Mouse (Mus musculus): ENCODE measurements around the gene Kif1b.
"Not testable (repeated sequence)": the region's sequence is repeated elsewhere in the genome, so short reads cannot be mapped to it uniquely, and the experiment has no call there.

Gene Kif1b

DNA sequence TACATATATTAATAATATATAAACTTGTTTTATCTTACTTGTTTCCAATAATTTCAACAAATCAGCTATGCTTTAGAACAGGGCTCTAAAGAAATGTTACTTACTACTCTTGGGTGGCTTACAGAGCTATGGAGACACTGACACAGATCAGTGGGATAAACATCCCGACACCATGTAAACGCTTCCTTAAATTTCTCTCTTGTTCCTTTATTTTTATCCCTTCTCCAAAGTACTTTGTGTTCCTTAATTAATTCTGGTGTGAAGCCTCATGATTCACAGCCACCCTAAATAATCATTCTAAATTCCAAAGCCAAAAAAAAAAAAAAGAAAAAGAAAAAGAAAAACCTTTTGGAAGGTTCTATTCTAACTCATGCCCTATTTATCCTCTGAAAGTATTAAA, 42.6 kb downstream of the Kif1b start:
- no peak for DNase-seq

DNA sequence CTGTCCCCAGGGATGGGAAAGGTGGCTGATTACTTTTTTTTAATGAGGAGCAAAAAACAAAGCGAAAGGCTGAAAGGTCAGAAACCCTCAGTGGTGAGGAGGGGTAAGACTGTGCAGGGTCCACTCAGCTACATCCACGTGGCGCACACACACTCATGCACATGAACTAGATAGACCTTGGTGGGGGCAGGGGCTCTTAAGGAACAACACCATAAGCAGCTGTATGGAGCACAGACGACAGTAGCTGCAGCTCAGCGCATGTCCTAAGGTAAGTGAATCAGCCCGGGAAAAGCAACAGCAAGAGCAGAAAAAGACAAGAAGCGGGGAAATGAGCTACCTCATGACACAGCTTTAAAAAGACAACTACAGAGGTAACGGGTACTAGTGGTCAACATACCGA, 44.3 kb downstream of the Kif1b start:
- DNase-seq = no peak

DNA sequence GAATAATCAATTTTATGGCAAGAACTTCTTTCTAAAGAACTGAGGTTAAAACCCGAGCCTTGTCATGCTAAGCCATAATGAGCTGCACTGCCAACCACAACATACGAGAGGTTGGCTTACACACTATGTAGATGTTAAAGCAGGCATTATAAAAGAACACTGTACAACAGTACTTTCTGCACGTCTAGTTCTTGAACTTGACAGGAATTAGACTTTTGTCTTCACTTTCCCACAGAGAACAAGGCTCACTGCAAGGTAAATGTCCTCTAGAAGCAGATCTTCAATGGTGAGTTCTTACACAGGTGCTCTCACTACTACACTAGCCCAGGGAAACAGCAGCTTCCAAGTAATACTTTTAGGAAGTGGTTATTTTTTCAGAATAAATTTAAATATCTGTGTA, 46.0 kb downstream of the Kif1b start:
- no peak for DNase-seq

DNA sequence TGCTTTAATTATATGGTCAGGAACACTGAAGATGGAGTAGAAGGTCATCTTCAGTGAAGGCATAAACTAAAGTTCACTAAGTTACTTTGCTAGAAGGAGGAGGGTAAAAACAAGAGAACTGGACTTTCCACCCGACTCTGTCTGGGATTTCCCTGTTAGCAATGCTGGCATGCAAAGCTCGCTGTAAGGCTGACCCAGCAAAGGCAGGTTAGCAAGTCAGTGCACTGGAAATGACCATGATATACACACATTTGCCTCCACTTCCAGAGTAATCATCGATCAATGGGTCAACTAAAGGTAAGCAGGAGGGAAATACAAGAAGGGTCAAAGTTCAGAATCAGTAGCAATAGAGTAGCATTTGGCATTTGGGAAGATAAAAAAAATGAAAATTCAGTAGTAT, 46.6 kb downstream of the Kif1b start:
- no peak for DNase-seq

DNA sequence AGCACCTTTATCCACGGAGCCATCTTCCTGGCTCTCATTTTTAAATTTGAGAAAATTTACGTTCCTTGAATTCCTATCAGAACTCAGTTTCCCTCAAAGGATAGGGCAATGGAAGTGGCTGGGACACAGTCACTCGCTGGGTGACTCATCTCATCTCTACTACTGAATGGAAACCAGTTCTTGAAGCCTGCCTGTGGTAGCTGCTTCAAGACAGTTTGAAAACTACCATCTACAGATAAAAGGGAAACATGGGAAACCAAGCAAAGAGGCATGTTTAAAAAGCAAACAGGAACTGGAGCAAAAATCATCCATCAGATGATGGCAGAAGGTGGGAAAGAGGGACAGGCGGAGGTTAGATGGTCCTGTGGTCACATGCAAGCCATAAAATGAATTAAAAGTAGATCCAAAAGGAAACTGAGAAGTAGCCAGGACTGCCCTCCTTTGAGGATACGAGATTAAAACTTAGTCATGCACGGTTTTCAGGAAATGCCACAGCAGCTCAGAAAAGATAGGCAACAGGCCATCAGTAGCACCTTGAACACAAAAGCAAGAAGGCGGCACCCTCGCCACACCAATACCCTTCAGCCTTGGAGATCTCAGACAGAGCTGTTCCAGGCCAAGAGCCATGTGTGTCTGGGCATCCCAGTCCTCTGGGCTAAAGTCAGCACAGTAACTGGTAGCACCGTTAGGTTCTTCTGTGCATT, 48.0 kb downstream of the Kif1b start:
- DNase-seq = no peak

DNA sequence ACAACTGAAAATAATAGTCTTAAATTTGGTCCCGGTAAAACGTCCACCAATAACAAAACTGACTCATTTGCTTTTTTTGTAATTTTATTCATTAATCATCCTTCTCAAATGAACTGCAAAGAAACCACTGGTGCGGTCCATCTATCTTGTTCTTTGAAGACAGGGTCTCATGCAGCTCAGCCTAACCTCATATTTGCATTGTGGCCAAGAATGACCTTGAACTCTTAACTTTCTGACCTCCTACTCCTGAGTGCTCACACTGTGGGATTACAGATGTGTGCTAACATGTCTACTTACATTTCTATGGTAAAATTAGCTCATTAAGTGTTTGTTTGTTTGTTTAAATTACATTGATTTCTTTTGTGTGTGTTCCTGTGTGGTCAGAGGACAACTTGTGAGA, 48.6 kb downstream of the Kif1b start:
- no peak for DNase-seq

DNA sequence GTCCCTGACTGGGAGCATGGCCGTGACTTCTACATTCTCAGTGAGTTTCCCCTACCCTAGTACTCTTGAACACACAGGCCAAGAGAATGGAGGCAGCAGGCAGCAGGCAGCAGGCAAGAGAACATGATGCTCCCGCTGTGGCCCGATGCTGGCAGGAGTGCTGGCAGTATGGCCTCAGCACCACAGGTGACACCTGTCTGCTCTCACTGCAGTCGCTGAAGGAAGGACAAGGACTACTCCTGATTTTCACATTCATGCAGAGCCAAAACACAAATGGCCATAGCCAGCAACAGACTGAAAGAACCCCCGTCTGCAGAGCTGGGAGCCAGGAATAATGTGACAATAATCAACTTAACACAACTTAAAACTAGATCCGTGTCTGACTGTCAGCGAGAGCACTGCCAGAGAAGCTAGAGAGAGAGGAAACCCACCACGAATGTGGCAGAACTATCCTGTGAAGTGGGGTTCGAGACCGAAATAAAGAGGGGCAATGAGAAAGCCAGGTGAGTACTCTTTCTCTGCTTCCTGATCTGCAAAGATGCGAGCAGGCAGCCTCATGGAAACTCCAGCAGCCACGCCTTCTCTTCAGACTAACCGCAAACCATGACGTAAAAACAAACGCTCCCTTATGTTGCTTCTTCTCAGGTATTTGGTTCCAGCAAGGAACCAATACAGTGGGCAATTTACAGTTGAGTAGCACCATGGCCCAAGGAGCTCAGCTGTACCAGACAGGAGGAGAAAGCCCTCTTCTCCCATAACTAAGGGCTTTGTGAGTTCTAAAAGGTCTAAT, 50.8 kb downstream of the Kif1b start:
- no peak for DNase-seq

DNA sequence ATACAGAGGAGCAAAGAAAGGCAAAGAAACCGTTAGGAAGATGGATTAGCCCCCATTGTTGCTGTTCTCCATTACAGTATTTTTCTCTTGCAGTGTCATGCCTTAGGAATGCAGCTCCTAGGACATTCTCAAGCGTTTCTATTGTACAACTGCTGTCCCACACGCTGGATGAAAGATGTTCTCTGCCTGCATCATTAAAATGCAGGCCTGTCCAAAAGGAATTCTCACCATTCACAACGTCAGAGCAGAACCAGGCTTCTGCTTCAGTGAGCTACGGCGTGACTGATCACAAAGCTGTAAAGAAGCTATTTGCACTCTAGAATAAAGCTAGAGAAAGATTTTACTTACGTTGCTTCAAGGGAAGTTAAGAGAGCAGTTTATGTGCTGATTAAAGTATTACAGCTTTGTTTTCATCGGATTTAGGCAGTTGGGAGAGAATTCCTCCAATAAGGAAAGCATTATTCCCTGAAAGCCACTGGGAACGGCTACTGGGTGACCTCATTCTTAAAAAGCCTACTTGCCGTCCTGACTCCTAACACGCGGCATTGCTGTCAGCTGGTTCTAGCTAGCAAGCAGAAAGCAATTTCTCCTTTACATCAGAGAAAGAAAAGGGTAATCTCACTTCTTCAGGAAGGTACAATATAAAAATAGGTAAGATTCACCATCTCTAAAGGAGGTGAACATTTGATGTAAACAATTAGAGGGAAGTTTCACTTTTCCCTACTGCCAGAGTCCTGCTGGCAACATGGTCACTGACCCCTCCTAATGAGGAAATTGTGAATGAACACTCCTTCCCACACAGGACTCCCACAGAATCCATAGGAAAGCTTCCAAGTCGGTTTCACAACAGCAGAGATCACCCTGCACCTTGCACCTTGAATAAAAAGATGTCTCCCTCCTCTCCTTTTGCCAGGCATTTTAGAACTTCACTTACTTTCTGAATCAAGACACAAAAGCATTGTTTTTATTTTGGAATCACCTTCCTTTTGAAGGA, 51.9 kb downstream of the Kif1b start:
- no peak for DNase-seq

DNA sequence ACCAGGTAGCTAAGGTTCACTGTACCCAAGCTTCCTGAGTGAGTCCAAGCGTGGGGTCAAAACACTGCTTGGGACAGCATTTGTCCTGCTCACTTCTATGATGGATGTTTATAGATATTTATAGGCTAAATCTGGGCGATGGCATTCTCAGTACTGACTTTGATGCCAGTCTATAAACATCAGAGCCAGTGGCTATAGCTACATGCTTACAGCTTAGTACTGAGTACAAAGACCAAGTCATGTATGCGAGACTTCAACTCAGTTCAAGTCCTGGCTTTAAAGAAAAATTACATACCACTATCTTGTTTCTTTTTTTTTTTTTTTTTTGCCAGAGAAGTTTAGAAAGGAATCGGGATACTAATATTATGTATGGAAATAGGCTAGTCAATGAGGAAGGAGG, 52.7 kb downstream of the Kif1b start:
- no peak for DNase-seq

DNA sequence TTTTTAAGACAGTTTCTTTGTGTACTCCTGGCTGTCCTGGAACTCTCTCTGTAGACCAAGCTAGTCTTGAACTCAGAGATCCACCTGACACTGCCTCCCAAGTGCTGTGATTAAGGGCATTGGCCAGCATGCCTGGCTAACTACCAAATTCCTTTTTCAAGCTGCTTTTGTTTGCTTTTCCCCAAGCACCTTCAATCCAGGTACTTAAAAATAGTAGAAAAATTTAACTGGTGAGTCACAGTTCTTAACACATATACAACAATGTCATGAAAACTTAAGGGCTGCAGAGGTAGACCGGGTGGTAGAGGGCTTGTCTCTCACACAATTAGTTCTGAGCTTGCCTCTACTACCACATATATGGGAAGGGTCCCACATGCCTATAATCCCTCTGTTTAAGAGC, 58.2 kb downstream of the Kif1b start:
- no peak for DNase-seq

DNA sequence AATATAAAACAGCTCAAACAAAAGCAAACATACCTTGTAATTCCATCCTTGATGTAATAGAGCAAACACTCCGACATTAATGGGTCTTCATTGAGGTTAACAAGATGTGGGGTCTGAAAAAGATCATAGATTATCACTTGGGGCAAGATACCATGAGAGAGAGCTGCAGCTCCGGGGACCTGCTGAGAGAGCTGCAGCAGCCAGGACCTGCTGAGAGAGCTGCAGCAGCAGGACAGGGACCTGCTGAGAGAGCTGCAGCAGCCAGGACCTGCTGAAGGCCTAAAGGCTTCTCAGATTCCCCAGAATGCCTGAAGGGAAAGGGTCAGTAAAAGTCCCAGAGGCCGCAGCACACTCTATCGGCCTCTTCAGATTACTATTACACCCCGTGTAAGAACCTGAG, 59.7 kb downstream of the Kif1b start:
- DNase-seq = no peak

DNA sequence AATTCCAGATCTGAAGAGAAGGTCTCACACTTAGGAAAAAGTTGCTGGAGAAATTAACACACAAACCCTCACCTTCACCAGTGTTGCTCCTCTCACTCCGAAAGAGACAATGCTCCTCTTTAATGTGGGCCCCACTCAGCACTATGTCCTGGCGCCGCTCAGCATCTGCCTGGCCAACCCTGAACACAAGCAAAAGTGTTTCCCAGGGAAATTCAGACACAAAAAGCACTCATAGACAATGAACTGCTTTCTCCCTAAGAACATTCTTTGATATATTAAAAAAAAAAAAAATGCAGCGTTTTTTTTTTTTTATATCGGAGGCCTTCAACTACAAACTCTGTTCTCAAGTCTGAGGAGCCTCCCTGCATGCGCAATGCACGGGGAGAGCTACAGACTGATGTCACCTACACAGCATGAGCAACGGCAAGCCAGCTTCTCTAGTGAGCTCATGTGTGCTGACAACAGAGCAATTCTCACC, 60.3 kb downstream of the Kif1b start:
- no peak for DNase-seq

DNA sequence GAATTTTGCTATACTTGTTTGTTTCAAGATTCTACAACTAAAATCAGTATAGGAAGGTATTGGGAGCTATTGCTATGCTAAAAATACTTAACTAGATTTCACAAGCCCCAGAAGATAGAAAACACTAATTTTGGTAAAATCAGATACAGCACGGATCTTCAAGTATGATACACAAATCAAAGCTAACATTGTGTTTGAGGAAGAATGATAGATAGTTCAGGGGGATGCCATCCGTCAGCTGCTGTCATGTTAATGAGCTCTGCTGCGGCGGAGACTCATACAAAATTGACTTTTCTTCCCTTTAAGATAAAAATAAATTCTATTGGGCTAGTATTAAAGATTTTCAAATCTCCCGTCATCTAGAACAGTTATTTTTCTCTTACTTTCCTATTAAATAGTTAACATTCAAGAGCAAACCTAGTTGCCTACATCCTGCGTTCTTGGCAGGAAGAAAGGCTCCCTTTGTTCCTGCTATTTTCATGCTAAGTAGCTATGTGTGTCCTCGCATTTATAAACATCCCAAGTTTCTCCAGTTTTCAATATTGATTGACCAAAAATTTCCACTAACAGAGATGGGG, 60.8 kb downstream of the Kif1b start:
- no peak for DNase-seq

DNA sequence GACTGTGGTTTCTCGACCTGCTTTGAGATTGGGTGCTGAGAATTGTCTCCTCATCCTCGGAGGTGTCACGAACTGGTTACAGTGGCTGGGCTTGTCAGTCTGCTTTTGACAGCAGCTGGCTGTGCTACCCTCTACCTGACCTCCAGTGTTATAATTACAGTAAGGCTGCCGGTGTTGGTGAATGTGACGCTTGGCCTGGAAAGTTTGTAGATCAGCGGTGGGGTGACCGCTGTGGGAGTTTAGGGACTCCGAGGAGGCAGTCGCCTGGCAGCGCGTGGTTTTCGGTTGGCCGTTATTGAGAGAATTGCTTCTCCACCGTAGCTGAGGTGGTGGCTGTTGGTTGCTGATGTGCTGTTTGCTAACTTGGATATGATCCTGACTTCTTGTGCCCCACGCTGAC, 70.5 kb downstream of the Kif1b start:
- DNase-seq = no peak

DNA sequence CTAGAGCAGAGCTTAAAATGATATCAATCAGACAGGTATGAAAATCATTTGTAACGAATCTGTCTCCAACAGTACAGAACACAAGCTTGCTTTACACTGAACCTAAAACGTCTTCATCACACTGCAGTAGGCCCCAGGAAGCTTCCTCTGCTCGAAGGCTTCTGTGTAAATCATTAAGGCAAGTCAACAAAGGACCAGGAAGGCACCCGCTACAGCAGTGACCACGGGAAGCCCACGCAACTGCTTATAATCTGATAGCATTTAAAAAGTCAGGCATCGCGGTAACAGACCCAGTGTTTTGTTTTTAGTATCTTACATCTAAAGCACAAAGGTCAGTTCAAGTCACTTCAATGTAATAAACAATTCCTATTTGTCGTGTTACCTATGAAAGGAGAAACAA, 73.6 kb downstream of the Kif1b start:
- DNase-seq = no peak

DNA sequence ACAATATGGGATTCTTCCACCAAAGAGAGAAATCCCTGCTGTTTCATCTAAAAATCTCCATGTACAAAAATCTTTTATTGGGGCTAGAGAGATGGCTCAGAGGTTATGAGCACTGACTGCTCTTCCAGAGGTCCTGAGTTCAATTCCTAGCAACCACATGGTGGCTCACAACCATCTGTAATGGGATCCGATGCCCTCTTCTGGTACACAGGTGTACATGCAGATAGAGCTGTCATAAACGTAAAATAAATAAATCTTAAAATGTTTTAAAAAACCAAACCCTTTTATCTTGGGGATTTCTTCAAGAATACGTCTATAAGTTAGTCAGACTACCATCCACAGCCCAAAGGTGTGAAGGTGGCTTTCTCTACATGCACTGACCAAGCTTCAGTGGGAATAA, 78.8 kb downstream of the Kif1b start:
- DNase-seq = not testable (repeated sequence)

DNA sequence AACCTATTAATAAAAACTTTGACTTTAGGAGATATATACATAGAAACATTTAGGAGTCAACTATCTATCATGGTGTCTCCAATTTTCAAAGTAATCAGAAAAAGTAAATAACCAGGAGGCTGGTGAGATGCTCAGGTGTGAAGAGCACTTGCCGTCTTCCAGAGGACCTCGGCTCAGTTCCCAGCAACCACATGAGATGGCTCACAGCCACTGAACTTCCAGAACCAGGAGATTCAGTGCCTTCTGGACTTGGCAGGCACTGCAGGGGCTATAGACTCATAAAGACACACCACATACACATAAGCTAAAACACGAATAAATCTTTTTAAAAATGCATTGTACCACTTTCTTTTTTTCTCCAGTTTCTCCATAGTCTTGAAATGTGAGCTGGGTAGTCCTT, 79.2 kb downstream of the Kif1b start:
- DNase-seq = no peak

DNA sequence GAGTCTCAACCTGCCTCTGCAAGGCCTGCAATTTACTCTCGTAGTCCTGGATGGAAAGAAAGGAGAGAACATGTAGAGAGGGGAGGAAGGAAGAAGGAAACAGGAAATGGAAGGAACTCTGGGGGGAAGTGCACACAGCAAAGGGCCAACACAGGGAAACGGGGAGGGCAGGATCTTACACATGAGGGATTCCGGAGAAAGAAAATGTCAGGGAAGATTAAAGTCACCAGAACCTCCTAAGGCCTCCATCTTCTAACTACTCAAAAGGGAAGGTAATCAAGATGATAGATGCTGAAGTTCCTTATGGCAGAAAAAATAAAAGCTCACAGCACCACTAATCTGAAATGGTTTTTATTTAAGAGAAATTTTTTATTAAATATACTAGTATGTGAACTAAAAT, 81.2 kb downstream of the Kif1b start:
- no peak for DNase-seq

DNA sequence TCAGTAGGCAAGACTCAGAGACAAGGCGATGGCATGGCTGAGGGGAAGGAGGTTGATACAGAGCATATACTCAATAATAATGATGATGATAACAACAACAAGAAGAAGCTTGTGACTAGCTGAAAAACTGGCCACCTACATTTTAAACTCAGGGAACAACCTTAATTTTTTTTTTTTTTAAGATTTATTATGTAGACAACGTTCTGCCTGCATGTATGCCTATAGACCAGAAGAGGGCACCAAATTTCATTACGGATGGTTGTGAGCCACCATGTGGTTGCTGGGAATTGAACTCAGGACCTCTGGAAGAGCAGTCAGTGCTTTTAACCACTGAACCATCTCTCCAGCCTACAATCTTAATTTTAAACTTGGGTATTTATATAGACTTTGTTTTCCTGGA, 84.0 kb downstream of the Kif1b start:
- no peak for DNase-seq

DNA sequence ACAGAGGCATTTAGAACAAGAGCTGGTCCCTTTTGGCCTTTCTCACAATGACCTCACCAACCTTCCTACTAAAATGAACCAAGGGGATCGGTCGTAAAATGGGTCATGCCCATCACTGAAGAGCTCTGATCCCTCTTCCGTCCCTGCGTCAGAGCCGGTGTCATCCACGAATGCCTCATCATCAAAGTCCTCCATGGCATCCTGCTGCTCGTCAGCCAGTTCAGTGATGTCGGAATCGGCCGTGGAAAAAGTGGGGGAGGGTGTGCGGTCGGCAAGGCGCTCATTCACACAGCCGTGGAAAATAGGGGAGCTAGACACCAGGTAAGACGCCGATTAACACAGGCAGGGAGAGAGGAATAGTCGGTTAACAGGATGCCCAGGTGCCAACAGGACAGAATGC, 87.0 kb downstream of the Kif1b start:
- no peak for DNase-seq

DNA sequence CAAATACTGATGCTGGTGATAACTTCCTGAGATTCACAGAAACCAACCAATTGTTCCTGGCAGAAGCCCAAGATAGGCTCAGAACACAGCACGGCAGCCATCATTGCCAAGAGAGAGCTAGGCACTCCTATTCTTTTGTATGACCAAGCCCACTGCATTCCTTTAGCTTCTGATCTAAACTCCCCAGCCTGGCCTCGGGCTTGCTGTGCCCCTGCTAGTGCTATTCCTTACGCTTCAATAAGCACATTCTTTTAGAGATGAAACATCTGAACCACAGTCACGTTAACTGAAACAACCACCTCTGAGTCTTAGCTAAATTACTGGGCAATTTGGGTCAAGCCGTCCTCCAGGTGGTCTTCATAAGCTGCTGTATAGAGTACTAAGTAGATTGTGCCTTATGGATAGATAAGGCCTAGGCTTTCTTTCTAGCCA, 87.4 kb downstream of the Kif1b start:
- no peak for DNase-seq

DNA sequence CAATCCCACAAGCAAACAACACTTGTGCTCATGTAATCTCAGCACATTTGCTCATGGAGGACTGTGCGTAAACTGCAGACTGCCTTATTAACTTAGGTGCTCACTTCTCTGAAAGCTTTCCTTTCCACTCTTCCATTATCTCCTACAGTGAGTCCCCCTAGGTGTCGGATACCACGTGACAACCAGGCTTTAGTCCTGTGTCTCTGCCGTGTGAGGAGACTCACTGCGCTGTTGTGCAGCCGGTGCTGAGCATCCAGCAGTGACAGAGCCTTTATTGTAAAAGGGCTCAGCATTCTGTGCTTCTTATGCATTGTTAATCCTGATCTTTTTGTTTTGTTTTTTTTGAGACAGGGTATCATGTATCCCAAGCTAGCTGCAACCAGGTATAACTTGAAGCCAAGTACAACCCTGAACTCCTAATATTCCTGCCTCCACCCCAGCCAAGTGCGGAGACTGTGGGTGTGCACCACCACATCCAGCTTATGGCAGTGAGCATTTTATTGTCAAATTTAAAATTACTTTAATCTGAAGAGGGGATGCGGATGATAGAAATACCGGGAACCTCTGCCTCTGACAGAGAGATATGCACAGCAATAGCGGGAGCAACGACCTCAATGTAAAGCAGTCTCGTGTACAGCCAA, 88.0 kb downstream of the Kif1b start:
- DNase-seq = no peak

All from spleen, adult 18-20 months (tissue).